ENCODE assay signal across 9 mouse cellular contexts in genomic region chr5:28465099-28465406, GRCm38 (mm10). TPM values are rescaled to one million over a fixed set of nuclear protein-coding genes. Genes with fewer than 3 reads are reported as not detected.
DNase-seq lines count a peak whose midpoint lies in the region; ATAC-seq and TF ChIP-seq lines count a peak whose summit lies in the region.
"Had no signal": no experiment of that assay in that cellular context is flagged by ENCODE, and none has a peak within 500 bp of the region (broad histone marks: within the 10 kb centered on the region; RNA-seq: fewer than 3 reads in every experiment).

No protein-coding gene starts in this region.

- H3K4me3 ChIP-seq in heart, embryonic 15.5 days: peak overlapping the region; percentile 52
- no peak overlapping the region for H3K4me3 ChIP-seq in heart, adult 2 months
- H3K4me3 ChIP-seq in hindbrain, embryonic 16.5 days (ENCODE audit: low read length): peak overlapping the region; percentile 61
- peak overlapping the region; percentile 59 for H3K4me3 ChIP-seq in midbrain, postnatal 0 days (ENCODE audit: low read depth, low read length)

- DNase-seq in heart, adult 2 months: no peak
- peak; percentile 58 for DNase-seq in embryo, embryonic 10.5 days (ENCODE audit: low spot score)
- DNase-seq in left cerebral cortex, postnatal 4 days: peak; percentile 28
- peak; percentile 74 for DNase-seq in midbrain, postnatal 0 days (ENCODE audit: low spot score)
- DNase-seq in ovary, adult 18-20 months (ENCODE audit: low spot score): no peak
- no peak for DNase-seq in urinary bladder, postnatal 4 days (ENCODE audit: low spot score in 2 of 2)

- TF ChIP-seq POLR2A in heart, adult 2 months (IDR thresholded peaks at IDR 0.05; ENCODE audit: insufficient read depth, low read depth, low read length): no peak

- no peak overlapping the region for H3K9ac ChIP-seq in heart, embryonic 15.5 days
- no peak overlapping the region for H3K9ac ChIP-seq in heart, adult 2 months (ENCODE audit: low read depth, low read length)
- peak overlapping the region; percentile 68 for H3K9ac ChIP-seq in hindbrain, embryonic 16.5 days (ENCODE audit: low read depth, low read length)
- H3K9ac ChIP-seq in midbrain, postnatal 0 days (replicated peaks; ENCODE audit: low read length, poor library complexity, severe bottlenecking): peak overlapping the region; percentile 63

- H3K36me3 ChIP-seq in heart, embryonic 15.5 days: no peaks in the 10 kb centered on the region
- H3K36me3 ChIP-seq in heart, adult 2 months (ENCODE audit: control insufficient read depth, insufficient read depth, low read length): no peaks in the 10 kb centered on the region
- H3K36me3 ChIP-seq in hindbrain, embryonic 16.5 days (ENCODE audit: control insufficient read depth, insufficient read depth, low read length): no peaks in the 10 kb centered on the region
- no peaks in the 10 kb centered on the region for H3K36me3 ChIP-seq in midbrain, postnatal 0 days (ENCODE audit: insufficient read depth, low read length)

- no peak for TF ChIP-seq EP300 in heart, adult 2 months (IDR thresholded peaks at IDR 0.05; ENCODE audit: insufficient read depth, low read depth, low read length)

- peaks cover 35% of the 10 kb centered on the region for H3K4me1 ChIP-seq in heart, embryonic 15.5 days (replicated peaks)
- H3K4me1 ChIP-seq in heart, adult 2 months (ENCODE audit: control insufficient read depth, insufficient read depth, low read length): no peaks in the 10 kb centered on the region
- H3K4me1 ChIP-seq in hindbrain, embryonic 16.5 days (ENCODE audit: control insufficient read depth, insufficient read depth, low read depth, low read length): peaks cover 23% of the 10 kb centered on the region
- peaks cover 4% of the 10 kb centered on the region; the same call in 1 of the 2 replicates for H3K4me1 ChIP-seq in midbrain, postnatal 0 days (ENCODE audit: insufficient read depth, low read length)

- no peak for TF ChIP-seq CTCF in heart, adult 2 months (IDR thresholded peaks at IDR 0.05)
- TF ChIP-seq CTCF in midbrain, postnatal 0 days (IDR thresholded peaks at IDR 0.05): no peak

- H3K4me2 ChIP-seq in heart, embryonic 15.5 days: peak overlapping the region; percentile 89
- H3K4me2 ChIP-seq in hindbrain, embryonic 16.5 days (ENCODE audit: low read length): peak overlapping the region; percentile 94
- peak overlapping the region; percentile 89 for H3K4me2 ChIP-seq in midbrain, postnatal 0 days (ENCODE audit: low read depth, low read length, poor library complexity, severe bottlenecking)

- no peaks in the 10 kb centered on the region for H3K79me2 ChIP-seq in heart, adult 2 months (replicated peaks; ENCODE audit: control insufficient read depth, insufficient read depth, low read length)

- peaks cover 100% of the 10 kb centered on the region for H3K27me3 ChIP-seq in heart, embryonic 15.5 days
- H3K27me3 ChIP-seq in heart, adult 2 months (ENCODE audit: control insufficient read depth, insufficient read depth, low read length): peaks cover 22% of the 10 kb centered on the region
- H3K27me3 ChIP-seq in hindbrain, embryonic 16.5 days (replicated peaks; ENCODE audit: control insufficient read depth, insufficient read depth, low read length): peaks cover 65% of the 10 kb centered on the region
- H3K27me3 ChIP-seq in midbrain, postnatal 0 days (ENCODE audit: insufficient read depth, low read length): peaks cover 69% of the 10 kb centered on the region

- under 1% methylated on average over 25 of the region's 29 CpGs for WGBS in heart, embryonic 15.5 days
- WGBS in heart, adult 2 months: 1% methylated on average over 29 of the region's 29 CpGs
- WGBS in hindbrain, embryonic 16.5 days: under 1% methylated on average over 29 of the region's 29 CpGs
- WGBS in midbrain, postnatal 0 days: 0% methylated on average over 27 of the region's 29 CpGs

- no peak overlapping the region for H3K27ac ChIP-seq in heart, embryonic 15.5 days
- H3K27ac ChIP-seq in heart, adult 2 months: no peak overlapping the region
- peak overlapping the region; percentile 59; the same call in 1 of the 2 replicates for H3K27ac ChIP-seq in hindbrain, embryonic 16.5 days (ENCODE audit: low read depth, low read length)
- no peak overlapping the region for H3K27ac ChIP-seq in midbrain, postnatal 0 days (ENCODE audit: low read depth, low read length)

- no peak for ATAC-seq in heart, embryonic 15.5 days (replicated peaks; ENCODE audit: insufficient number of reproducible peaks, insufficient read depth, low FRiP score, low read depth)
- peak; percentile 82 for ATAC-seq in hindbrain, embryonic 16.5 days
- ATAC-seq in midbrain, postnatal 0 days (ENCODE audit: low FRiP score): peak; percentile 50
- ATAC-seq: Patski had no signal

- H3K9me3 ChIP-seq in heart, embryonic 15.5 days (replicated peaks): no peaks in the 10 kb centered on the region
- H3K9me3 ChIP-seq in hindbrain, embryonic 16.5 days (ENCODE audit: control insufficient read depth, low read length): no peaks in the 10 kb centered on the region
- H3K9me3 ChIP-seq in midbrain, postnatal 0 days (ENCODE audit: low read length): no peaks in the 10 kb centered on the region

- intact Hi-C loops in heart, adult 2 months (cut with DNase I): loop anchor here (5.0 kb wide), 2 partner anchors 572 to 812 kb away; no protein-coding TSS in a partner anchor
- intact Hi-C loops in left cerebral cortex, postnatal 4 days (cut with DNase I): loop anchor here (5.0 to 10.0 kb wide), 2 partner anchors 572 to 730 kb away; partner anchors contain the start of gene Rnf32

RNA-seq across cellular contexts. Expression of gene Shh, which starts 2.0 kb away (rescaled TPM):
- 0.34 and 0.71 TPM in 2 replicates for polyA plus RNA-seq in heart, embryonic 15.5 days (2015; fragmentation: Nextera tagmentation; extraction: Ambion mirVana)
- total RNA-seq in heart, adult 2 months (2021): not detected
- polyA plus RNA-seq in heart, adult 2 months (2012; rRNA removed): not detected in 2 replicates
- polyA plus RNA-seq in hindbrain, embryonic 16.5 days (2015; fragmentation: Nextera tagmentation; extraction: Ambion mirVana): 0.93 and 0.97 TPM in 2 replicates
- 1 to 10 TPM; 1.9 to 2.6 TPM for total RNA-seq in left cerebral cortex, postnatal 4 days (2021)
- 1.4 and 3.2 TPM in 2 replicates for total RNA-seq in midbrain, postnatal 0 days (2014; rRNA removed)
- polyA plus RNA-seq in midbrain, postnatal 0 days (2015; fragmentation: Nextera tagmentation; extraction: Ambion mirVana): 0.83 and 0.86 TPM in 2 replicates

Comparison
In these comparisons a context has a peak if more than half of its experiments do, and no peak if none do; other contexts are left out.
1. H3K9ac ChIP-seq: peak in hindbrain, embryonic 16.5 days (single experiment) and midbrain, postnatal 0 days (single experiment); none in heart, embryonic 15.5 days (single experiment) and heart, adult 2 months (single experiment).
2. DNase-seq: peak in embryo, embryonic 10.5 days (single experiment), left cerebral cortex, postnatal 4 days (single experiment) and midbrain, postnatal 0 days (single experiment); none in heart, adult 2 months (0 of 2), ovary, adult 18-20 months (single experiment) and urinary bladder, postnatal 4 days (0 of 2).
3. Peak in every context shown above with its lines, with median percentiles within 50 percentile points of each other: H3K4me2 ChIP-seq.